Mouse (Mus musculus) forebrain, postnatal 0 days (tissue): ENCODE results near the gene Tm9sf4. TPM values are rescaled to one million over a fixed set of nuclear protein-coding genes. Genes with fewer than 3 reads are reported as not detected.

ENCODE experiments used
- ATAC-seq: fragments of 200-750 bp; cut with Nextera tagmentation; 2 replicates; pipeline ENCODE4 v1.8.0; 2017; ENCODE audit warnings: mild to moderate bottlenecking, moderate library complexity
- DNase-seq: peaks from one replicate; pipeline ENCODE4 v3.0.0-alpha.2; 2015
- H3K27ac ChIP-seq: fragments of 300-500 bp; sonication (generic); 2 replicates; pipeline ENCODE4 v1.5.1; 2014; ENCODE audit warnings: low read depth, mild to moderate bottlenecking, antibody characterized with exemption, low read length, moderate library complexity, mixed read lengths
- H3K27me3 ChIP-seq: fragments of 300-500 bp; sonication (generic); 2 replicates; pipeline ENCODE4 v1.6.1; 2014; ENCODE audit warnings: mild to moderate bottlenecking, low read length, mixed read lengths; ENCODE audit not compliant: insufficient read depth
- H3K36me3 ChIP-seq: fragments of 300-500 bp; sonication (generic); 2 replicates; pipeline ENCODE4 v1.6.1; 2014; ENCODE audit warnings: mild to moderate bottlenecking, moderate library complexity; ENCODE audit not compliant: insufficient read depth
- H3K4me1 ChIP-seq: fragments of 300-500 bp; sonication (generic); 2 replicates; pipeline ENCODE4 v1.6.1; 2014; ENCODE audit warnings: antibody characterized with exemption; ENCODE audit not compliant: insufficient read depth
- H3K4me2 ChIP-seq: fragments of 300-500 bp; sonication (generic); 2 replicates; pipeline ENCODE4 v1.6.1; 2014; ENCODE audit warnings: low read depth, mild to moderate bottlenecking, moderate library complexity
- H3K4me3 ChIP-seq: fragments of 300-500 bp; sonication (generic); 2 replicates; pipeline ENCODE4 v1.5.1; 2014; ENCODE audit warnings: low read depth, low read length, mixed read lengths
- H3K9ac ChIP-seq: fragments of 300-500 bp; sonication (generic); 2 replicates; pipeline ENCODE4 v1.6.1; 2014; ENCODE audit warnings: mild to moderate bottlenecking
- H3K9me3 ChIP-seq: fragments of 300-500 bp; sonication (generic); 2 replicates; pipeline ENCODE4 v1.6.1; 2016; ENCODE audit warnings: low read length
- CTCF ChIP-seq: sonication (generic); IDR thresholded peaks from 2 replicates; pipeline ENCODE4 v1.5.1; 2016; ENCODE audit warnings: antibody characterized with exemption, control low read depth, low read depth
- WGBS: fragments of 180-500 bp; shearing (Covaris S2); extraction: QIAGEN DNeasy Blood & Tissue Kit; methylation state at CpG from one replicate; pipeline ENCODE4 v1.1.7; 2014; 5-methylcytosine and 5-hydroxymethylcytosine counted together
- polyA plus RNA-seq: library from polyadenylated mRNA; unstranded; fragments of >200 nt; fragmentation: Nextera tagmentation; extraction: Ambion mirVana; gene quantifications from 2 replicates; pipeline ENCODE4 v1.2.1, GENCODE M21; 2015
- total RNA-seq: library from RNA; depleted of rRNA; stranded (reverse); fragments of >200 nt; gene quantifications from 2 replicates; pipeline ENCODE4 v1.2.3, GENCODE M21; 2014; rRNA removed

Tm9sf4 gene
- total and polyA plus RNA-seq, 2 experiments from 2014 or later = 60.4 to 69.3 TPM

DNA sequence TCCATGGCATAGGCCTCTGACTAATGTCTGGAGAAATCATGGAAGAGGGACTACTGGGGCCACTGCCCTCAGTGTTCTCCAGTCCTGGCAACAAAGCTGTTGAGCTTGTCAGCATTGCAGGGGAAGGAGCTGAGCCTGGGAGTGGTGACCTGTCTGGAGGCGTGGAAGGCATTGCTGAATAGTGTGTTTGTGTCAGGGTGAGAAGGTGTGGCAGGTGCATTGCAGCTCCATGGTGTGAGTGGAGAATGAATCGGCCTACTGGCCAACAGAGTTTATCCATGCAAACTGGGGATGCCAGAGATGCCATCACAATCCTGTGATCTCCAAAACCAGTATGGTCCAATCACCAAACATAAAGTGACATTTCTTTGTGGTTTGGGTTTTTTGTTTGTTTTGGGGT is 95.5 kb downstream of the Tm9sf4 start:
- 88% methylated on average over 2 of the region's 2 CpGs for WGBS

GRCm38 (mm10) chr2:153259030-153259863 is 98.1 kb downstream of the Tm9sf4 start:
- DNase-seq (no peak), ATAC-seq (no peak)
- 88% methylated on average over 12 of the region's 12 CpGs for WGBS
- no peak overlapping the region for H3K27ac ChIP-seq
- no peak for TF ChIP-seq CTCF
- H3K4me2 ChIP-seq = no peak overlapping the region
- H3K9ac ChIP-seq = no peak overlapping the region
- H3K36me3 ChIP-seq = peaks cover 29% of the 10 kb centered on the region
- no peaks in the 10 kb centered on the region for H3K27me3 ChIP-seq
- H3K9me3 ChIP-seq = no peaks in the 10 kb centered on the region
- no peaks in the 10 kb centered on the region for H3K4me1 ChIP-seq
- H3K4me3 ChIP-seq = no peak overlapping the region

More for the DNA sequence above, 95.5 kb downstream of the Tm9sf4 start:
- H3K4me1 ChIP-seq = no peaks in the 10 kb centered on the region
- no peak overlapping the region for H3K4me2 ChIP-seq
- ATAC-seq (no peak), DNase-seq (no peak)
- no peaks in the 10 kb centered on the region for H3K27me3 ChIP-seq
- H3K9ac ChIP-seq = no peak overlapping the region
- H3K9me3 ChIP-seq = no peaks in the 10 kb centered on the region
- no peak overlapping the region for H3K4me3 ChIP-seq
- peaks cover 29% of the 10 kb centered on the region for H3K36me3 ChIP-seq
- TF ChIP-seq CTCF = no peak
- no peak overlapping the region for H3K27ac ChIP-seq

Other genes starting within 250 kb of the Tm9sf4 start
- 0.29 TPM in 1 of 2 replicates, not detected in the other for gene Mylk2, start 250.0 kb upstream of the Tm9sf4 start, total RNA-seq
- not detected in 2 replicates for gene Mylk2, start 250.0 kb upstream of the Tm9sf4 start, polyA plus RNA-seq
- 2.4 and 2.6 TPM in 2 replicates for gene Foxs1, start 228.1 kb upstream of the Tm9sf4 start, total RNA-seq
- 3.1 TPM in 2 replicates for gene Foxs1, start 228.1 kb upstream of the Tm9sf4 start, polyA plus RNA-seq
- gene Dusp15, start 209.6 kb upstream of the Tm9sf4 start, total RNA-seq = 23.7 and 25.0 TPM in 2 replicates
- gene Dusp15, start 209.6 kb upstream of the Tm9sf4 start, polyA plus RNA-seq = 12.9 and 14.8 TPM in 2 replicates
- 3.3 and 8.0 TPM in 2 replicates for gene Ttll9, start 198.8 kb upstream of the Tm9sf4 start, total RNA-seq
- 3.9 and 4.3 TPM in 2 replicates for gene Ttll9, start 198.8 kb upstream of the Tm9sf4 start, polyA plus RNA-seq
- 65.9 and 95.4 TPM in 2 replicates for gene Pdrg1, start 145.9 kb upstream of the Tm9sf4 start, total RNA-seq
- gene Pdrg1, start 145.9 kb upstream of the Tm9sf4 start, polyA plus RNA-seq = 195 and 219 TPM in 2 replicates
- gene Xkr7, start 129.5 kb upstream of the Tm9sf4 start, total RNA-seq = 17.2 and 21.9 TPM in 2 replicates
- gene Xkr7, start 129.5 kb upstream of the Tm9sf4 start, polyA plus RNA-seq = 0.76 and 0.77 TPM in 2 replicates
- gene Ccm2l, start 95.3 kb upstream of the Tm9sf4 start, total RNA-seq = 2.1 and 7.4 TPM in 2 replicates
- 1.1 TPM in 2 replicates for gene Ccm2l, start 95.3 kb upstream of the Tm9sf4 start, polyA plus RNA-seq
- gene Hck, start 52.8 kb upstream of the Tm9sf4 start, total RNA-seq = 3.1 and 5.7 TPM in 2 replicates
- gene Hck, start 52.8 kb upstream of the Tm9sf4 start, polyA plus RNA-seq = 2.6 and 3.5 TPM in 2 replicates
- gene Tspyl3, start 64.1 kb downstream of the Tm9sf4 start, total RNA-seq = 23.6 and 28.8 TPM in 2 replicates
- 44.3 and 52.2 TPM in 2 replicates for gene Tspyl3, start 64.1 kb downstream of the Tm9sf4 start, polyA plus RNA-seq
- gene Plagl2, start 80.1 kb downstream of the Tm9sf4 start, total RNA-seq = 3.7 and 5.1 TPM in 2 replicates
- 2.1 and 2.5 TPM in 2 replicates for gene Plagl2, start 80.1 kb downstream of the Tm9sf4 start, polyA plus RNA-seq
- gene Pofut1, start 80.2 kb downstream of the Tm9sf4 start, total RNA-seq = 16.0 and 22.9 TPM in 2 replicates
- 1.5 and 3.4 TPM in 2 replicates for gene Pofut1, start 80.2 kb downstream of the Tm9sf4 start, polyA plus RNA-seq
- gene Kif3b, start 130.1 kb downstream of the Tm9sf4 start, total RNA-seq = 56.6 and 62.5 TPM in 2 replicates
- 17.4 and 20.6 TPM in 2 replicates for gene Kif3b, start 130.1 kb downstream of the Tm9sf4 start, polyA plus RNA-seq
- gene Asxl1, start 184.5 kb downstream of the Tm9sf4 start, total RNA-seq = 26.2 and 32.6 TPM in 2 replicates
- 8.4 and 12.3 TPM in 2 replicates for gene Asxl1, start 184.5 kb downstream of the Tm9sf4 start, polyA plus RNA-seq